Mouse (Mus musculus): Measurements from ENCODE around the gene Evx2.

The Evx2 gene

GRCm38 (mm10) chr2:74695383-74695782 is 36.0 kb upstream of the Evx2 start:
- DNase-seq = no peak

GRCm38 (mm10) chr2:74694066-74694465 is 34.7 kb upstream of the Evx2 start:
- no peak for DNase-seq

GRCm38 (mm10) chr2:74693432-74693827 is 34.1 kb upstream of the Evx2 start:
- no peak for DNase-seq

GRCm38 (mm10) chr2:74692808-74693431 is 33.6 kb upstream of the Evx2 start:
- DNase-seq = no peak

GRCm38 (mm10) chr2:74691995-74692807 is 32.8 kb upstream of the Evx2 start:
- DNase-seq = no peak

GRCm38 (mm10) chr2:74691022-74691951 is 31.9 kb upstream of the Evx2 start, which contains the start of gene Hoxd10:
Gene Hoxd10, plus strand, starts transcription at chr2:74691924.
- no peak for DNase-seq

- DNase-seq = no peak
Measured at GRCm38 (mm10) chr2:74690338-74690716, 31.0 kb upstream of the Evx2 start.

GRCm38 (mm10) chr2:74689574-74690337 is 30.4 kb upstream of the Evx2 start:
- no peak for DNase-seq

GRCm38 (mm10) chr2:74688795-74689573 is 29.6 kb upstream of the Evx2 start:
- DNase-seq = no peak

GRCm38 (mm10) chr2:74687698-74688555 is 28.6 kb upstream of the Evx2 start:
- DNase-seq = no peak

- no peak for DNase-seq
Measured at GRCm38 (mm10) chr2:74686988-74687697, 27.8 kb upstream of the Evx2 start.

- peak; percentile 46 for DNase-seq
Measured at GRCm38 (mm10) chr2:74686301-74686987, 27.1 kb upstream of the Evx2 start.

GRCm38 (mm10) chr2:74685059-74685603 is 25.8 kb upstream of the Evx2 start:
- DNase-seq = no peak

GRCm38 (mm10) chr2:74684106-74684505 is 24.7 kb upstream of the Evx2 start:
- no peak for DNase-seq

GRCm38 (mm10) chr2:74683471-74683951 is 24.2 kb upstream of the Evx2 start:
- DNase-seq = no peak

GRCm38 (mm10) chr2:74682796-74683195 is 23.4 kb upstream of the Evx2 start:
- no peak for DNase-seq

- DNase-seq = no peak
Measured at GRCm38 (mm10) chr2:74681594-74682531, 22.5 kb upstream of the Evx2 start.
